Mouse (Mus musculus) neural tube, embryonic 14.5 days (tissue): Measurements from ENCODE around the gene Tmem185a. TPM values are rescaled to one million over a fixed set of nuclear protein-coding genes. Genes with fewer than 3 reads are reported as not detected.
"Not testable (repeated sequence)": the region's sequence is repeated elsewhere in the genome, so short reads cannot be mapped to it uniquely, and the experiment has no call there.

Source experiments
- ATAC-seq: fragments of 200-750 bp; cut with Nextera tagmentation; 2 replicates; pipeline ENCODE4 v1.8.0; 2017; ENCODE audit warnings: low read depth, mild to moderate bottlenecking, moderate TSS enrichment, moderate library complexity
- H3K27ac ChIP-seq: fragments of 300-500 bp; sonication (generic); 2 replicates; pipeline ENCODE4 v1.5.1; 2014; ENCODE audit warnings: low read depth, mild to moderate bottlenecking, control low read depth, low read length, moderate library complexity, mixed read lengths
- H3K27me3 ChIP-seq: fragments of 300-500 bp; sonication (generic); 2 replicates; pipeline ENCODE4 v1.6.1; 2014; ENCODE audit warnings: low read length; ENCODE audit not compliant: control insufficient read depth, insufficient read depth
- H3K36me3 ChIP-seq: fragments of 300-500 bp; sonication (generic); 2 replicates; pipeline ENCODE4 v1.6.1; 2014; ENCODE audit warnings: low read length, mixed read lengths; ENCODE audit not compliant: control insufficient read depth, insufficient read depth
- H3K4me1 ChIP-seq: fragments of 300-500 bp; sonication (generic); 2 replicates; pipeline ENCODE4 v1.6.1; 2014; ENCODE audit warnings: low read length; ENCODE audit not compliant: control insufficient read depth, insufficient read depth
- H3K4me2 ChIP-seq: fragments of 300-500 bp; sonication (generic); 2 replicates; pipeline ENCODE4 v1.6.1; 2014; ENCODE audit warnings: mild to moderate bottlenecking, low read depth, low read length, control low read depth
- H3K4me3 ChIP-seq: fragments of 300-500 bp; sonication (generic); 2 replicates; pipeline ENCODE4 v1.5.1; 2014; ENCODE audit warnings: low read depth, low read length, control low read depth, mixed read lengths
- H3K9ac ChIP-seq: fragments of 300-500 bp; sonication (generic); replicated peaks from 2 replicates; pipeline ENCODE4 v1.6.1; 2014; ENCODE audit warnings: low read depth, mild to moderate bottlenecking, control low read depth, low read length, mixed read lengths
- H3K9me3 ChIP-seq: fragments of 300-500 bp; sonication (generic); 2 replicates; pipeline ENCODE4 v1.6.1; 2016; ENCODE audit warnings: low read length; ENCODE audit not compliant: control insufficient read depth
- WGBS: fragments of 180-500 bp; shearing (Covaris S2); extraction: QIAGEN DNeasy Blood & Tissue Kit; methylation state at CpG from one replicate; pipeline ENCODE4 v1.1.7; 2014; 5-methylcytosine and 5-hydroxymethylcytosine counted together
- polyA plus RNA-seq: library from polyadenylated mRNA; unstranded; fragments of >200 nt; fragmentation: Nextera tagmentation; extraction: Ambion mirVana; gene quantifications from 2 replicates; pipeline ENCODE4 v1.2.1, GENCODE M21; 2014

The Tmem185a gene
- polyA plus RNA-seq, 1 experiment from 2014 or later: 43.7 TPM

GRCm38 (mm10) chrX:70452359-70452758 lies 24.6 kb downstream of the Tmem185a start:
- H3K4me2 ChIP-seq, H3K27ac ChIP-seq, ATAC-seq, H3K9me3 ChIP-seq, H3K9ac ChIP-seq, H3K36me3 ChIP-seq, H3K27me3 ChIP-seq, H3K4me3 ChIP-seq, H3K4me1 ChIP-seq: not testable (repeated sequence)
- no CpG with 5 or more reads among the region's 1 CpGs for WGBS

- H3K27ac ChIP-seq, H3K9me3 ChIP-seq, H3K9ac ChIP-seq, H3K27me3 ChIP-seq, H3K36me3 ChIP-seq, ATAC-seq, H3K4me3 ChIP-seq, H3K4me1 ChIP-seq, H3K4me2 ChIP-seq: not testable (repeated sequence)
- 79% methylated on average over 3 of the region's 3 CpGs for WGBS
Observed at GRCm38 (mm10) chrX:70425473-70425872, 51.5 kb downstream of the Tmem185a start.

Other genes starting within 250 kb of the Tmem185a start
- 18.4 and 19.0 TPM in 2 replicates for gene Ids, start 112.1 kb downstream of the Tmem185a start, polyA plus RNA-seq
- 34.2 and 45.9 TPM in 2 replicates for gene 1110012L19Rik, start 91.3 kb downstream of the Tmem185a start, polyA plus RNA-seq